Mouse (Mus musculus) stomach, embryonic 14.5 days (tissue): ENCODE data around the gene Gm11060. TPM values are rescaled to one million over a fixed set of nuclear protein-coding genes. Genes with fewer than 3 reads are reported as not detected.

Experiments used
- ATAC-seq: fragments of 200-750 bp; cut with Nextera tagmentation; 2 replicates; pipeline ENCODE4 v1.8.0; 2017; ENCODE audit warnings: low read depth, moderate TSS enrichment; ENCODE audit not compliant: insufficient number of reproducible peaks, insufficient read depth, low FRiP score
- H3K27ac ChIP-seq: fragments of 300-500 bp; sonication (generic); 2 replicates; pipeline ENCODE4 v1.5.1; 2014; ENCODE audit warnings: mild to moderate bottlenecking, low read length, moderate library complexity, mixed read lengths
- H3K27me3 ChIP-seq: fragments of 300-500 bp; sonication (generic); 2 replicates; pipeline ENCODE4 v1.6.1; 2014; ENCODE audit warnings: low read length, control low read depth, mixed read lengths; ENCODE audit not compliant: control insufficient read depth, insufficient read depth
- H3K36me3 ChIP-seq: fragments of 300-500 bp; sonication (generic); 2 replicates; pipeline ENCODE4 v1.6.1; 2014; ENCODE audit warnings: mild to moderate bottlenecking, control low read depth, low read length, moderate library complexity, mixed read lengths; ENCODE audit not compliant: control insufficient read depth, insufficient read depth
- H3K4me1 ChIP-seq: fragments of 300-500 bp; sonication (generic); 2 replicates; pipeline ENCODE4 v1.6.1; 2014; ENCODE audit warnings: low read length, control low read depth, mixed read lengths; ENCODE audit not compliant: control insufficient read depth, insufficient read depth
- H3K4me2 ChIP-seq: fragments of 300-500 bp; sonication (generic); replicated peaks from 2 replicates; pipeline ENCODE4 v1.6.1; 2014; ENCODE audit warnings: low read depth, low read length, control low read depth
- H3K4me3 ChIP-seq: fragments of 300-500 bp; sonication (generic); 2 replicates; pipeline ENCODE4 v1.5.1; 2014; ENCODE audit warnings: low read depth, low read length, control low read depth
- H3K9ac ChIP-seq: fragments of 300-500 bp; sonication (generic); replicated peaks from 2 replicates; pipeline ENCODE4 v1.6.1; 2014; ENCODE audit warnings: low read depth, mild to moderate bottlenecking, control low read depth, low read length, moderate library complexity, mixed read lengths
- H3K9me3 ChIP-seq: fragments of 300-500 bp; sonication (generic); 2 replicates; pipeline ENCODE4 v1.6.1; 2016; ENCODE audit warnings: low read depth, low read length, control low read depth; ENCODE audit not compliant: control insufficient read depth
- WGBS: fragments of 180-500 bp; shearing (Covaris S2); extraction: QIAGEN DNeasy Blood & Tissue Kit; methylation state at CpG from one replicate; pipeline ENCODE4 v1.1.7; 2014; 5-methylcytosine and 5-hydroxymethylcytosine counted together
- polyA plus RNA-seq: library from polyadenylated mRNA; unstranded; fragments of >200 nt; fragmentation: Nextera tagmentation; extraction: Ambion mirVana; gene quantifications from 2 replicates; pipeline ENCODE4 v1.2.1, GENCODE M21; 2014

Gm11060 gene
- polyA plus RNA-seq = not detected in 2 replicates

DNA sequence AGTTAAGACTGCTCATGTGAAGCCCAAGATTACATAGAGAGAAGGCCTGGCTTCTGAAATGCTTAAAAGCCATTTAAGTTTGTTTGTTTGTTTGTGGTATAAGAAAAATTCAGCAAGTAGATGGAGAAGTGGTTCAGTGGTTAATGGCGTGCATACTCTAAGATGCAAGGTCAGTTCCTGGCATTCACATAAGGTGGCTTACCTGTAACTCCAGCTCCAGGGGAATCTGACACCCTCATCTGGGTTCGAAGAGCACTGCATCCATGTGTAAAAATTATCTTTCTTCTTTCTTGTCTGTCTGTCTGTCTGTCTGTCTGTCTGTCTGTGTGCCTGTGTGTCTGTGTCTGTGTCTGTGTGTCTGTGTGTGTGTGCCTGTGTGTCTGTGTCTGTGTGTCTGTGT is at the start of gene Gm11060:
TSS of gene Gm11060 (plus strand) at position 301 of the 400 bp plus-strand sequence.
- no peaks in the 10 kb centered on the region for H3K9me3 ChIP-seq
- H3K27me3 ChIP-seq = no peaks in the 10 kb centered on the region
- H3K9ac ChIP-seq = no peak within 1 kb of the TSS
- no peak for ATAC-seq
- no peaks in the 10 kb centered on the region for H3K36me3 ChIP-seq
- H3K4me1 ChIP-seq = peaks cover 20% of the 10 kb centered on the region
- 88% methylated on average over 2 of the region's 2 CpGs for WGBS
- no peak within 1 kb of the TSS for H3K4me2 ChIP-seq
- H3K4me3 ChIP-seq = no peak within 1 kb of the TSS
- H3K27ac ChIP-seq = no peak within 1 kb of the TSS; the same call in 1 of the 2 replicates

DNA sequence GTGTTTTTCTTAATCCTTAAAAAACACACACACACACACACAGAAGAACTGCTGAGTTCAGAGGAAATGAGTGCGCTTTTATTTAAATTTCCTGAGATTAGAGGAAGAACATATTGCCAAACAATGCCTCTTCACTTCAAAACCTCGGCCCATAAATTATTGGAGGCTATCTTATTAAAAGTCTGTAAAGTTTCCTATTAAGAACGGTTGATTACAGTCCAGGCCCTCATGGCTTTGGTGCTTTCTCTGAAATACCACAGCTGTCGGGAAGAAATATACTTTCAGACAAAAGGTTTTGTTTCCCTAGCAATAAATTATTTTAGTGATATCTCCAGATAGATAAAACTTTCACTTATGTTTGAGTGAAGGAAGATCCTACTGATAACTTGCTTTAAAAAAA is 48.7 kb upstream of the Gm11060 start:
- no peaks in the 10 kb centered on the region for H3K4me1 ChIP-seq
- no peaks in the 10 kb centered on the region for H3K27me3 ChIP-seq
- ATAC-seq = no peak
- H3K4me2 ChIP-seq = no peak overlapping the region
- no peak overlapping the region for H3K9ac ChIP-seq
- H3K36me3 ChIP-seq = no peaks in the 10 kb centered on the region
- H3K4me3 ChIP-seq = no peak overlapping the region
- no peak overlapping the region for H3K27ac ChIP-seq
- 41% methylated on average over 4 of the region's 4 CpGs for WGBS
- no peaks in the 10 kb centered on the region for H3K9me3 ChIP-seq

DNA sequence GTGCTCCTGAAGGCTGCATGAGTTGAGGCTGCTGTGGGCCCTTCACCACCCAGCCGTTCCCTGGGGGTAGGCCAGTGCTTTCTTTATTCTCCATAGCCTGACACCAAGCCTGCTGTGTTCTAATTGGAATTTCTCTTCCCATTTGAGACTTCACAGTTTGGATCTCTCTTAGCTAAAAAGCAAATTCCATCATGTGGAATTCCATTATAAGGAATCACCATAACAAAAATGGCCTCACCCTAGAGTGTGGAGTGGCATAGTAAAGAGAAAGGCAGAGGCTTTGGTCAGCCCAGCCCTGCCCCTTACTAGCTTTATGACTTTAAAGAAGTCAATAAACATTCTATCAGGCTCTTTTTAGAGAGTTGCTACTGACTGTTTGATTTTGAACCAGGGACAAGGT is 43.5 kb upstream of the Gm11060 start:
- peaks cover 1% of the 10 kb centered on the region; the same call in 1 of the 2 replicates for H3K4me1 ChIP-seq
- H3K27me3 ChIP-seq = no peaks in the 10 kb centered on the region
- H3K4me3 ChIP-seq = no peak overlapping the region
- H3K4me2 ChIP-seq = no peak overlapping the region
- no peaks in the 10 kb centered on the region for H3K36me3 ChIP-seq
- H3K9ac ChIP-seq = no peak overlapping the region
- WGBS = 30% methylated on average over 1 of the region's 1 CpGs
- no peak for ATAC-seq
- no peak overlapping the region for H3K27ac ChIP-seq
- H3K9me3 ChIP-seq = no peaks in the 10 kb centered on the region

DNA sequence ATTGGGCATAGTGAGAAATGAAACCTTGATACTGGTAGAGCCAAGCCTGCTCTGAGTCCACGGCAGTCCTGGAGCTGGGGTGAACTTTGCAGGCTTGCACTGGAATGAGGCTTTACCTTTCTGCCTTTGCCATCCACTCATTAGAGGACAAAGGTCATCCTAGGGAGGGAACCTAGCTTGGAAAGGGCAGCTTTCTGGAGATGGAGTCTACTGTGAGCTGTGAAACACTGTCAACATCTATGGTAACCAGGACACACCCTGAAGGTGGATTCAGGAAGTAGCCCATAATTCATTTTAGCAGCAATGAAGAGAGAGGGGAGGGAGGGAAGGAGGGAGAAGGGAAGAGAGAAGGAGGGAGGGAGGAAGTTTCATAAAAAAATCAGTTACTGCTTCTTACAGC is 36.3 kb upstream of the Gm11060 start:
- ATAC-seq = no peak
- Histone ChIP-seq H3K4me1 (peaks cover 9% of the 10 kb centered on the region; the same call in 1 of the 2 replicates), H3K27ac (no peak overlapping the region), H3K9ac (no peak overlapping the region), H3K4me2 (no peak overlapping the region), H3K27me3 (no peaks in the 10 kb centered on the region), H3K9me3 (no peaks in the 10 kb centered on the region), H3K36me3 (no peaks in the 10 kb centered on the region), H3K4me3 (no peak overlapping the region)
- 45% methylated on average over 1 of the region's 1 CpGs for WGBS

DNA sequence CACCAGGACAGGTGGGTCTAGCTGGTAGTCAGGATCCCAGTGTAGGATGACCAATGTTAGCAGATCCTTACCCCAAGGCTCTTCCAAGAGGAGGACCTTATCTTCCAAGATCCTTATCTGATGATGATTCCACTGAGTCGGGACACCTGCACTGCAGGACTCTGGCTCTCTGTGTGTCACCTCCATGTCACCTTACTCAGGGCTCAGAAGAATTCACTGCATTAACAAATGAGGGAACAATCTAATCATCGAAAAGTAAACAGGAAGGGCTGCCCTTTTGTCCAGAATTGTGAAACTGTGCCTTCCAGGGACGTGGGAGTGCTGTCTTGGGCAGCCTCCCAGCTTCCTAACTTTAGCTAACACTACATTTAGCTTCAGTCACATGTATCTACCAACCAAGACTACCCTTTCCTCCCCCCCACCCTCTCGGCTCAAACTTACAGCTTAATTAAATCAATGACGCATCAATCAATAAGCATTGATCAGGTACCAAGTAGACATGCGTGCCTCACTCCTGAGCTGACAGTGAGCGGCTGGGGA is 33.2 kb upstream of the Gm11060 start:
- Histone ChIP-seq H3K36me3 (no peaks in the 10 kb centered on the region), H3K27me3 (no peaks in the 10 kb centered on the region), H3K4me1 (0 out of 2 replicates have a peak, but pooled peaks cover 6% of the 10 kb centered on the region), H3K27ac (no peak overlapping the region), H3K9ac (no peak overlapping the region), H3K4me3 (no peak overlapping the region), H3K4me2 (no peak overlapping the region), H3K9me3 (no peaks in the 10 kb centered on the region)
- 50% methylated on average over 7 of the region's 7 CpGs for WGBS
- ATAC-seq = no peak

DNA sequence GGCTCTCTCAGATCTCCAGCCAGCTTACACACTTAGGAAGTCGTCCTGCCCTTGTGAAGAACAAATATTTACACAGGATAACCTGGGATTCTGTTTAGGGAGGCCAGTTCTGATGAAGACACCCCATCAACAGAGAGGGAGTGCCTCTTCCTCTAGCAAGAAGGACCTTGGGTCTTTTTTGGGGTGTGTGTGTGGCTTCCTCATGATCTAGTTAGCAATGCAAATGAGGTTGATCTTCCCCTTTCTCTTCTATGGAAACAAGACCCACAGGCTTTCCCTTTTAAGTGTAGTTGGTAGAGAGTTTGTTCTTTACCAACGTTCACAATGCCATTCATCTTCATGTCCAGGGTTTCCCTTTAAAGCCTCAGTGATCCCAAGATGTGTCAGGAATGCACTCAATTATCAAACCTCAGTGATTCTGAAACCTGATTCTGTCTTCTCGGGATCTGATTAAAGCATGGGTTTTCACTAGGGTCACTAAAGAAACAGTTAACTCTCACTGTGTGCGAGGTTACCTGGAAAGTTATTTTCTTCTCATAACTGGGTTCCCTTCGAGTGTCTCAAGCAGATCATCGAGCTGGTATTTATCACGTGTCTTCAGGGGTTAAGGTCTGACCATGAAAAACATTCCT is 29.0 kb upstream of the Gm11060 start:
- H3K9ac ChIP-seq = no peak overlapping the region

DNA sequence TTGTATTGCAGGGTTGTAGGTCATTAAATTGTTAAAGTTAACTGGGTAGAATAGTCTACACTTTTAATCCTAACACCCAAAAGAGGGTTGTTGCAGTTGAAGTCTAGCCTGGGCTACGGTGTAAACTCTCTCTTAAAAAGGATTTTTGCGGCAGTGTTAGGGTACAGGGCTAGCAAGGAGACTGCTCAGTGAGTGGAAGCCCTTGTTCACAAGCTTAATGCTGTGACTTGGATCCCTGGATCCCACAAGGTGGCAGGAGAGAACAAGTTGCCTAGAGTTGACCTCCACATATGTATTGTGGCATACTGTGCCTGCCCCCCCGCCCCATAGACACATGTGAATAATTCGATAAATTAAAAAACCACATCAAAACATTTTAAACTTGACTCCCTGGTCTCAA is 19.3 kb upstream of the Gm11060 start:
- no peak overlapping the region for H3K4me2 ChIP-seq
- H3K27me3 ChIP-seq = no peaks in the 10 kb centered on the region
- no peaks in the 10 kb centered on the region for H3K36me3 ChIP-seq
- no peak overlapping the region for H3K4me3 ChIP-seq
- H3K9me3 ChIP-seq = no peaks in the 10 kb centered on the region
- H3K27ac ChIP-seq = no peak overlapping the region
- H3K4me1 ChIP-seq = 0 out of 2 replicates have a peak, but pooled peaks cover 3% of the 10 kb centered on the region
- 77% methylated on average over 4 of the region's 4 CpGs for WGBS
- H3K9ac ChIP-seq = no peak overlapping the region
- no peak for ATAC-seq

More for the DNA sequence above, 29.0 kb upstream of the Gm11060 start:
- no peaks in the 10 kb centered on the region for H3K27me3 ChIP-seq
- no peaks in the 10 kb centered on the region for H3K36me3 ChIP-seq
- H3K9me3 ChIP-seq = no peaks in the 10 kb centered on the region
- H3K27ac ChIP-seq = no peak overlapping the region
- no peak for ATAC-seq
- WGBS = 47% methylated on average over 7 of the region's 7 CpGs
- H3K4me1 ChIP-seq = 0 out of 2 replicates have a peak, but pooled peaks cover 3% of the 10 kb centered on the region
- no peak overlapping the region for H3K4me2 ChIP-seq
- H3K4me3 ChIP-seq = no peak overlapping the region

DNA sequence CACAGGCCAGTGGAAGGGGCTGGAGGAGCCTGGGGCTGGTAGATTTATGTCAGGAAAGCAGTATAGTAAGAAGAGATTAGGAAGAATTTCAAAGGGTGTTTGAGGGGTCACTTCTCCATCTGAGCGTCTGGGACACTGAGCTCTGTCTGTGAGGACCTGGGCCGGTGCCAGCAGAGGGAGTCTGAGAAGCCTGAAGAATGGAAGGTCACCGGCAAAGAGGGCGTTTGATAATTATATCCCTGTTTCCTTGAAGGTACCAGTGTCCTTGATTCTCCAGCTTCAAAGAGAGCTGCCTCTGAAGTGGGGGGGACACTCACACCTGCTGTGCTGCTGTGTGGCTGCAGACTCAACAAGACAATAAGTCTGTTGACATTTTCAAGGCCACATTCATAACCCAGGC is 17.6 kb upstream of the Gm11060 start:
- H3K4me3 ChIP-seq = no peak overlapping the region
- H3K9me3 ChIP-seq = no peaks in the 10 kb centered on the region
- no peaks in the 10 kb centered on the region for H3K36me3 ChIP-seq
- H3K27ac ChIP-seq = no peak overlapping the region
- 37% methylated on average over 4 of the region's 4 CpGs for WGBS
- no peak for ATAC-seq
- H3K9ac ChIP-seq = no peak overlapping the region
- H3K4me2 ChIP-seq = no peak overlapping the region
- H3K4me1 ChIP-seq = 0 out of 2 replicates have a peak, but pooled peaks cover 3% of the 10 kb centered on the region
- no peaks in the 10 kb centered on the region for H3K27me3 ChIP-seq
